Mouse (Mus musculus) forebrain, embryonic 10.5 days (tissue): ENCODE data around the gene 9330161L09Rik. TPM values are rescaled to one million over a fixed set of nuclear protein-coding genes. Genes with fewer than 3 reads are reported as not detected.

Experiments used
- DNase-seq: peaks from one replicate; pipeline ENCODE4 v3.0.0-alpha.2; 2017; ENCODE audit warnings: low spot score; ENCODE audit errors: extremely low spot score
- H3K27ac ChIP-seq: fragments of 300-500 bp; sonication (generic); 2 replicates; pipeline ENCODE4 v1.5.1; 2016; ENCODE audit warnings: mild to moderate bottlenecking
- H3K27me3 ChIP-seq: fragments of 300-500 bp; sonication (generic); 2 replicates; pipeline ENCODE4 v1.6.1; 2016; ENCODE audit warnings: mild to moderate bottlenecking; ENCODE audit not compliant: poor library complexity, severe bottlenecking
- H3K36me3 ChIP-seq: fragments of 300-500 bp; sonication (generic); replicated peaks from 2 replicates; pipeline ENCODE4 v1.6.1; 2016; ENCODE audit warnings: mild to moderate bottlenecking, moderate library complexity
- H3K4me1 ChIP-seq: fragments of 300-500 bp; sonication (generic); 2 replicates; pipeline ENCODE4 v1.6.1; 2016
- H3K4me3 ChIP-seq: fragments of 300-500 bp; sonication (generic); 2 replicates; pipeline ENCODE4 v1.5.1; 2016; ENCODE audit warnings: mild to moderate bottlenecking, moderate library complexity
- H3K9me3 ChIP-seq: fragments of 300-500 bp; sonication (generic); 2 replicates; pipeline ENCODE4 v1.6.1; 2016; ENCODE audit warnings: mild to moderate bottlenecking, moderate library complexity
- WGBS: fragments of 180-500 bp; shearing (Covaris S2); methylation state at CpG from one replicate; pipeline ENCODE4 v1.1.7; 2016; 5-methylcytosine and 5-hydroxymethylcytosine counted together
- polyA plus RNA-seq: library from polyadenylated mRNA; unstranded; fragments of >200 nt; fragmentation: Nextera tagmentation; extraction: Ambion mirVana; gene quantifications from 2 replicates; pipeline ENCODE4 v1.2.1, GENCODE M21; 2016

Gene 9330161L09Rik
- polyA plus RNA-seq, 1 experiment from 2014 or later: 0.81 TPM

DNA sequence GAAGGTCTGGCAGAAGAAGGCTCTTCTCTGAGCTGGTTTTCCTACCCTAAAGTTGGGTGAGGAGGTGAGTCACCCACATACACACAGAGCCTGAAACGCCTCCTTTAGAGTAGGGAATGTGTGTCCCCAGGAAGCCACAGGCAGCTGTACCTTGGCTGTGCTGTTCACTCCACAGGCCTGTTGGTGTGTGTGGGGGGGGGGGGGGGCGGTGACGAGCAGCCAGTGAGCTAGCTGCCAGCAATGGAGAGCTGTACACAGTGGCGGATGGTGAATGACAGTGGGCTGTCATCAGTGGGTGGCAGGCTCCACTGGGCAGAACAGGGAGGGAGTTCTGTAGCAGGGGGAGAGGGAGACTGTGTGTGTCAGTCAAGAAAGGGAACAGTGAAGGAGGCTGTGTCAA is 30.8 kb downstream of the 9330161L09Rik start:
- DNase-seq: no peak
- Histone ChIP-seq H3K4me3 (no peak overlapping the region), H3K9me3 (no peaks in the 10 kb centered on the region), H3K36me3 (no peaks in the 10 kb centered on the region), H3K27me3 (no peaks in the 10 kb centered on the region), H3K27ac (no peak overlapping the region), H3K4me1 (no peaks in the 10 kb centered on the region)
- whole genome bisulfite sequencing: 86% methylated on average over 4 of the region's 4 CpGs

DNA sequence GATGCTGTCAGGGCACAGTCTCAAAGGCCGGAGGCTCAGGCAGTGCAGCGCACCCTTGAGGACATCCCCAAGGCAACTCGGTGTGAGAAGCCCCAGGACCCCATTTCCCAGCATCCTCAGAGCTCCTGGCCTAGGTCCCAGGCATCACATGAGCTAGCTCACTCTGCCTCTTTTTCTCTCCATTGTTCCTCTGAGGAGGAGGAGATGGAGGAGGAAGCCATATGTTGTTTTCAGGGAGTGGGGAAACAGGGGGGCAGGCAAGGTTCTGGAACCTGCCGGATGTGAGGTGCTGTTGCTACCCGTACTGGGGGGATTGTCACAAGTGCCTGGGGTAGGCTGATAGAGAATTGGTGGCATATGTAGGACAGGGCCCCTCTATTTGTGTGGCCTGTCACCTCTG is 31.5 kb downstream of the 9330161L09Rik start:
- no peaks in the 10 kb centered on the region for H3K4me1 ChIP-seq
- no peaks in the 10 kb centered on the region for H3K27me3 ChIP-seq
- no peak for DNase-seq
- H3K4me3 ChIP-seq: no peak overlapping the region
- no peaks in the 10 kb centered on the region for H3K36me3 ChIP-seq
- no peak overlapping the region for H3K27ac ChIP-seq
- no peaks in the 10 kb centered on the region for H3K9me3 ChIP-seq
- 69% methylated on average over 5 of the region's 5 CpGs for WGBS

DNA sequence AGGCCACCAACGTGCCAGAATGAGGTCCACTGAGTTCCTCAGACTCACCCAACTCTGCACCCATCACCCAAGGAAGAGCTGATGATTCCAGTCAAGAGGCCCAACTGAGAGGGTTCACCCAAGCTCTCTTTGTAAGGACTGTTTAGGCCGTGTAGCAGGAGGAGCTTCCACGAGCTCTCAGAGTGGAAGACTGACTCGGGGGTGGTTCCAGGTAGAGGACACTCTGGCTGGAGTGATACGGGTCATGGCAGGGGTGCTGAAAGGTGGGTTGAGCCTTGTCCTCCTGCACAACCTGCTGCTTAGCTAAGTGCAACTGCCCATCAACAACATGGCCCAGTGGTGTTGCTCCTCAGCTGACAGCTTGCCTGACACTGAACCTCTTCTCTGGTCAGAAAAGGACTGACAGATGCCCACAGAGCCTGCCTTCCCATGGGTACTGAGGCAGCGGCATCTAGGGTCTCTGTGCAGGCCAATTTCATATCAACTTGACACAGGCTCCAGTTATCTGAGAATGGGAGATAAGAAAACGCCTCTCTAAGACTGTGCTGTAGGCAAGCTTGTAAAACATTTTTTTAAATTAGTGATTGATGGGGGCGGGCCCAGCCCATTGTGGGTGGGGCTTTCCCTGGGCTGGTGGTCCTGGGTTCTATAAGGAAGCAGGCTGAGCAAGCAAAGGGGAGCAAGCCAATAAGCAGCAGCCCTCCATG is 33.9 kb downstream of the 9330161L09Rik start:
- H3K36me3 ChIP-seq: no peaks in the 10 kb centered on the region
- H3K9me3 ChIP-seq: no peaks in the 10 kb centered on the region
- no peak overlapping the region for H3K4me3 ChIP-seq
- H3K4me1 ChIP-seq: no peaks in the 10 kb centered on the region
- no peak for DNase-seq
- H3K27ac ChIP-seq: no peak overlapping the region
- 85% methylated on average over 8 of the region's 8 CpGs for WGBS
- peaks cover 1% of the 10 kb centered on the region for H3K27me3 ChIP-seq

DNA sequence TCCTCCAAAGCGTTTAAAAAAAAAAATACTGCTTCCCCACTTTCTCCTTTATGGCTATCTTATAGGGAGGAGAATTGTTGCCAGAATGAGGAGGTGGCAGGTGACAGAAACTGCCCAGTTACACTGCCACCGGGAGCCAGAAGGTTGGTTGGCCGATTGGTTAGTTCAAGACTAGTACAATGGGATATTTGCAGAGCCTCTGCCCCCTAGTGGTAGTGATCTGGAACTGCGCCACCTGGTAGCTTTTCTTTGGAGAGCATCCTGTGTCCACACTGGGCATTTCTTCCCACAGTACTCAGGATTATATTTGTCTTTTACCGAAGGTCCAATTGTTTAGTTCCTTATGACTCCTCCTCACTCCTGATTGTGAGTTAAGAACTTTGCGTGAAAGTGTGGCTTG is 35.9 kb downstream of the 9330161L09Rik start:
- Histone ChIP-seq H3K4me3 (no peak overlapping the region), H3K4me1 (peaks cover 8% of the 10 kb centered on the region; the same call in 1 of the 2 replicates), H3K27ac (no peak overlapping the region), H3K36me3 (no peaks in the 10 kb centered on the region), H3K27me3 (peaks cover 9% of the 10 kb centered on the region), H3K9me3 (no peaks in the 10 kb centered on the region)
- WGBS: 33% methylated on average over 6 of the region's 6 CpGs
- DNase-seq: peak; percentile 62

DNA sequence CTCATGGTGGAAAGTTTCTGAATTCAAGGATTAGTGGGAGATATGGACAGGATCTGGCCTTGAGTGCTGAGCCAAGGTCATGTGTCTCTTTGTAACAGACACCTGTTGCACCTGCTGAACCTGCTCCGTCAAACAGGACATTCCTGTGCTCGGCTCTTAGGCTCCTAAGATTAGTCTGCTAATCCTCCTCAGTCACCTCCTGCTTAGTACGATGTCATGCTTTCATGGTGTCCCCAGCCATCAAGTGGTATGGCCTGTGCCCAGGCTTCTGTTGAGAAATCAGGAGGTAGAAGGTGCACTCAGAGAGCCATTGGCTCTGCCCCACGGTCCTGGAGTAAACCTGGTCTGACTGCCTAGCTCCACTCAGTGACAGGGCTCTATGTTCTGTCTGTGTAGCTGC is 36.8 kb downstream of the 9330161L09Rik start:
- no peaks in the 10 kb centered on the region for H3K9me3 ChIP-seq
- peaks cover 8% of the 10 kb centered on the region; the same call in 1 of the 2 replicates for H3K4me1 ChIP-seq
- no peak overlapping the region for H3K4me3 ChIP-seq
- H3K27ac ChIP-seq: no peak overlapping the region
- peaks cover 9% of the 10 kb centered on the region for H3K27me3 ChIP-seq
- H3K36me3 ChIP-seq: no peaks in the 10 kb centered on the region
- DNase-seq: no peak
- 82% methylated on average over 4 of the region's 4 CpGs for WGBS

DNA sequence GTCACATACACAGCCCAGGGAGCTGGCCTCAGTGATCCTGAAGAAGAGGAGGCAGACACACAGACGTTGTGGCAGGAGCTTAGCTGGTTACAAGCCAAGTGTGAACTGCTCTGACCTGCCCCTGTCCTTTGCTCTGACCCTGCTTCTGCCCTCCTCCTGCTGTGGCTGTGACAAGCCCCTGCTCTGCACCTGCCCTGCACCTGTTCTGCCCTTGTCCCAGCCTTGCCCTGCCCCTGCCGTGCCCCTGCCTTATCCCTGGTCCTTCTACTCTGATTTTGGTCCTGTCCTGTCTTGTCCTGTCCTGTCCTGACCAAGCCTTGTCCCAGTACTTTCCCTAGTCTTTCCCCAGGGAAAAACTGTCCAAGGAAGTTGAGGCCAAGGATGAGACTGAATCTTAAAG is 38.8 kb downstream of the 9330161L09Rik start:
- no peak for DNase-seq
- Histone ChIP-seq H3K9me3 (no peaks in the 10 kb centered on the region), H3K27ac (no peak overlapping the region), H3K4me1 (peaks cover 8% of the 10 kb centered on the region; the same call in 1 of the 2 replicates), H3K4me3 (no peak overlapping the region), H3K36me3 (no peaks in the 10 kb centered on the region), H3K27me3 (peaks cover 9% of the 10 kb centered on the region)
- WGBS: 67% methylated on average over 2 of the region's 2 CpGs

DNA sequence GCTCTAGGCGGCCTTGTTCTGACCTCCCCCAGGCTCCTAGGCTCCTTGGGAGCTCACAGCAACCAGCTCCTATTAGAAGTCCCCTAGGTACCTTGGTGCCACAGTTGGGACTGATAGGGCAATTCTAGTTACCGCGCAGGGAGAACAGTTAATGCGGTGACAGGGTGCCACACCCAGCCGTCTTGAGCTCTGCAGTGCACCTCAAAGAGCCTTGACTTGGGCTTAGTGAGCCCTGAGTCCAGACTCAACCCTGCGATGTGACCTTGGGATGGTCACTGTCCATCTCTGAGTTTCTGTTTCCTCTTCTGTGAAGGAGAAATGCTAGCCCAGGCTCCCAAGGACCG is 39.3 kb downstream of the 9330161L09Rik start:
- DNase-seq: no peak
- 78% methylated on average over 7 of the region's 7 CpGs for WGBS
- Histone ChIP-seq H3K27ac (no peak overlapping the region), H3K4me3 (0 out of 2 replicates have a peak overlapping the region, but pooled peaks have one; percentile 13), H3K27me3 (peaks cover 9% of the 10 kb centered on the region), H3K4me1 (peaks cover 8% of the 10 kb centered on the region; the same call in 1 of the 2 replicates), H3K9me3 (no peaks in the 10 kb centered on the region), H3K36me3 (no peaks in the 10 kb centered on the region)

DNA sequence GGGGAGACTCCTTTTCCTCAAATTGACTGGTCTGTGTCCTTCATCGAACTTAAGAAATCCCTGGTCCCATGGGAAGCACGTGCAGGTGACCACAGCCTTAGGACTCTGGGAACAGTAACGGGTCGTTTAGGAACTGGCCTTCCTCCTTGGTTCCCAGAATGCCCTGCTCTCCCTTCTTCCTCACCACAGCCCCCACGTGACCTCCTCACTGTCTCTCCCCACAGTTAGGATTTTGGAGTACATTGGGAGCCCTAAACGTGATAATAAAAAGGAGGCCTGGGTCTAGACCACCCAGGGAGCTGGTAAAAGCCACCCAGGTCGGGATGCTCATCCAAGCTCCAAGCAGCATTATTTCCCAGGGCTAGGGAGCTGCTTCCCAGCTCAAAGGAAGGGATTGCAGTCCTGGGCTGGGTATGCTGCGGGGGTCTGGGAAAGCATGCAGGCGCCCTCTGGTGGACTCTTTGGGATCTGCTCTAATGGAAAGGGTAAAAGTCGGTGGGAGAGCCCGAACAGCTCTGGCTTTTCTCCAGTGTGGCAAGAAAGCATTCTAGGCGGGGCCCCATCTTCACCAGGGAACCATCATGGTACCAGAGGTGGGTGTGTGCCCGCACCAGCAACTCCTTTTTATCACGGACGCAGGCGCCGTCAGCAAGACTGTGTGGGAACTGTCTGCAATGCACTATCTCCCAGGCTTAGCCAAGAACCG is 39.8 kb downstream of the 9330161L09Rik start:
- H3K27ac ChIP-seq: peak overlapping the region; percentile 67
- H3K4me1 ChIP-seq: peaks cover 8% of the 10 kb centered on the region; the same call in 1 of the 2 replicates
- H3K4me3 ChIP-seq: peak overlapping the region; percentile 13; the same call in 1 of the 2 replicates
- no peaks in the 10 kb centered on the region for H3K9me3 ChIP-seq
- WGBS: 20% methylated on average over 18 of the region's 18 CpGs
- peak; percentile 84 for DNase-seq
- H3K27me3 ChIP-seq: peaks cover 9% of the 10 kb centered on the region
- H3K36me3 ChIP-seq: no peaks in the 10 kb centered on the region

DNA sequence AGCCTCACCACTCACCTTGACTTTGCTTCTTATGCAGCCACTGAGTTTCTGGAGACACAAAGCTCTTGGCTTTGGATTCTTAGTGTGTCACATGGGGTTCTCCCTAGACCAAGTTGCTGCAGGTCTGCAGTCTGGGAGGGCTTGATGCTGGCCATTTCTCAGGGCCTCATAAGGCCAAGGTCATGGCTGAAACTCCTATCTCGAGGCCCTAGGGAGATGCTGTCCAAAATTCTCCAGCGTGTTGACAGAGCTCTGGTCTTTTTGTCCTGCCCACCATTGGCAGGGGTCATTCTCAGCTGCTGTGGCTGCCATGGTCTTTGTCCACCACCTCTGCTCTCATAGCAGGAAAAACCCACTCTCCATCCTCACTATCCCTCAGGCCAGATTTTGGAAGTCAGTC is 40.4 kb downstream of the 9330161L09Rik start:
- peaks cover 9% of the 10 kb centered on the region for H3K27me3 ChIP-seq
- H3K4me3 ChIP-seq: no peak overlapping the region
- no peaks in the 10 kb centered on the region for H3K36me3 ChIP-seq
- no peak for DNase-seq
- H3K9me3 ChIP-seq: no peaks in the 10 kb centered on the region
- H3K27ac ChIP-seq: no peak overlapping the region
- WGBS: 88% methylated on average over 2 of the region's 2 CpGs
- peaks cover 8% of the 10 kb centered on the region; the same call in 1 of the 2 replicates for H3K4me1 ChIP-seq

DNA sequence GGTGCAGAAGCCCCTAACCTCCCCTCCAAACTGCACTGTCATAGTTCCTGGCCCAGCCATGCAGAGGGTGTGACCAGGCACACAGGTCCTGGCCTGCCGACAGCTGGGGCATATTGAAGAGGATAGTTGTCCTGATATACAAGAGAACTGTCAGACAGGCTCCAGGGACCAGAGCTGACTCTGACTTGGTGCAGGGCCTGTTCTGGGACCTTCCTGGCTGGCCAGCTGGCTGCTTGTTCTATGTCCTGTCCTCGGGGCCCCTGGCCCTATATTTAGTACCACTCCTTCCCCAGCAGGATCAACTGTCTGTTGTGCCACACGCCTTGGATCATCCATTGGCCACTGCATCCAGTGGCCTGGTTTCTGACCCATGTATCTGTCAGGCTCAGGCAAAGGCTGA is 45.3 kb downstream of the 9330161L09Rik start:
- Histone ChIP-seq H3K4me3 (no peak overlapping the region), H3K9me3 (no peaks in the 10 kb centered on the region), H3K27ac (no peak overlapping the region), H3K27me3 (no peaks in the 10 kb centered on the region), H3K4me1 (peaks cover 6% of the 10 kb centered on the region; the same call in 1 of the 2 replicates), H3K36me3 (no peaks in the 10 kb centered on the region)
- no peak for DNase-seq
- WGBS: 89% methylated on average over 3 of the region's 3 CpGs

DNA sequence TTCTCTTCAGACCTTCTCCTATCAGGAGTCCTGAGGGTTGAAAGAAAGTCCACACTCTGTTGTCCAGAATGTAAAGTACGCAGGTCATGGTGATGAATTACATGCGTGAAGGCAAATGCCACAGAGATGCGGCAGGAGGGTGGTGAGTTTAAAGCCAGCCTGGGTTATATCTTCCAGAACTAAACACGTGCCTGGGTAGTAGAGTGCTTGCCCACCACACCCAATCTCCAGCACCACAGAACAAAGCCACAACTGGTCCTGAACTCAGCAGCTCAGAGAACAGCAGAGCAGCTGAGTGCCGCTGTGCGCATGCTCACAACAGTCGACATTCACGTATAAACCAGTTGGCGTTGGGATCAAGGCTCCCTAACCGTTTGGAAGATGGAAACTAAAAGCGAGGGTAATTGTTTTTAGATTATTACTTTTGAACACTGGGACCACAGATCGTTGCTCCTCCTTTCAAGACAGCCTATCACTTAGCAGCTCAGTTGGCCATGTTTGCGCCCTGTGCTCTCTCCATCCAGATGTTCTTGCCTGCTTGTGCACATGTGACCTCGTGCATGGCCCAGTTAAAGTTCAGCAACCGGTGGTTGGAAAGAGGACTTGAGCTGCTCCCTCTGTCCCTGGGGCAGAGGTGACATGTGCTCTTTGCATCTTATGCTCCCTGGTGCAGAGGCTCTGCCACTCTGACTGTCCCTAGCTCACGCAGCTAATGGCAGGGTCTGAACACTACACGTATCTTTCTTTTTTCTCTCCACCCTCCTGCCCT is 45.9 kb downstream of the 9330161L09Rik start:
- H3K9me3 ChIP-seq: no peaks in the 10 kb centered on the region
- H3K4me3 ChIP-seq: no peak overlapping the region
- no peaks in the 10 kb centered on the region for H3K36me3 ChIP-seq
- no peaks in the 10 kb centered on the region for H3K27me3 ChIP-seq
- no peak for DNase-seq
- 92% methylated on average over 17 of the region's 17 CpGs for WGBS
- no peak overlapping the region for H3K27ac ChIP-seq
- peaks cover 6% of the 10 kb centered on the region; the same call in 1 of the 2 replicates for H3K4me1 ChIP-seq

DNA sequence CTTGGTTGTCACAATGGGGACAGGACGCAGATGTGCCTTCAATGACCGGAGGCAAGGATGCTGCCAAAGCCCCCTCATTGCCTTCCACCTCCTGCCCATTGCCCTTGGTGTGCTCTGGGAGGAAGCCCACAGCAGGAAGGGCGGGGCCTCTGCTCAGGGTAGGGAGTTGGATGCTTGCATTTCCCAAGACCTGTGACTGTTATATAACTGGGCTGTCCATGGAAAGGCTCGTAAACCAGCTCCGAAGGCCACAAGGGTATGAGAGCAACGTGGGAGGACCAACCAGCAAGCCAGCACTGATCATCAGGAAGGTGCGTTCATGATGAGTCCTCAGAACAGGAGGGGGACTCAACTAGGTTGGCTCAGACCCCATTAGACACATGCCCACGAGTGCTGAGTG is 46.8 kb downstream of the 9330161L09Rik start:
- Histone ChIP-seq H3K27ac (no peak overlapping the region), H3K9me3 (no peaks in the 10 kb centered on the region), H3K36me3 (no peaks in the 10 kb centered on the region), H3K4me3 (no peak overlapping the region), H3K4me1 (peaks cover 6% of the 10 kb centered on the region; the same call in 1 of the 2 replicates), H3K27me3 (no peaks in the 10 kb centered on the region)
- DNase-seq: no peak
- WGBS: 92% methylated on average over 8 of the region's 8 CpGs
